Mouse (Mus musculus) NIH3T3 (cell line): ENCODE data around the gene Stk32c.

Experiments used
- DNase-seq: peaks from one replicate; pipeline ENCODE4 v3.0.0-alpha.2; 2012; ENCODE audit warnings: low read depth

Stk32c gene

DNA sequence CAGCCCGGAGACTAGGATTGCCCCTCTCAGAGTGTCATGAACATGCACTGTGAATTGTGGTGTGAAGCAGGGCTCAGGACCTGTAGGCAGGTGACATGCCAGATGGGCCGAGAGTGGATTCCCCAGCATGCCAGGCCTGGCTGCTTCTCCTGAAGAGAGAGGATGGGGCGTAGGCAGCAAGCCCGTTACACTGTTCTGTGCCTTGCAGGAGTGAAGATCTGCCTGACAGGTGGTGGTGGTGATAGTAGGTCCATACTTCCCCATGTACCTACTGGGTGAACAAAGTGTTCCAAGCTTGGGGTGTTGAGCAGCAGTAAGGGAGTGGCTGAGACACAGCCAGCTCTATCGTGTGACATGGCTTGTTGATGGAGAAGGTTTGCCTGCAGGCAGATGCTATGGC lies 120.0 kb downstream of the Stk32c start:
- no peak for DNase-seq

DNA sequence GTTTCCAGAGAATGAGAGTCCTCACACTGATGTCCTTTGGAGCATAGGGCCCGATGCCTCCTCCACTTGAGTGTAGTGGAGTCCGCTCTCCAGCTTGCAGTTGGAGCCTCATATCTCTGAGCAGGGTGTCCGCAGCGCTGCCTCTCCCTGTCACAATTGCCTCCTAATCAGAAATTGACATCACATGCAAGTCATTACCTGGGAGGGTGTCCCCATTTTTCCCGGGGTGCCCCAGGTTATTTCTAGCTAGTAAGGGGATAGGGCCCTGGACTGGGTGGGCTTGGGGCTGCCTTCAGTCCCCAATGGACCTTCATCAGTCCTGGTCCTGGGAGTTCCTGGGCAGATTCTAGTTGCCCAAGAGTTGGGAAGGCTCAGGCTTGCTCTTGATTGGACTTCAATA lies 120.4 kb downstream of the Stk32c start:
- no peak for DNase-seq

DNA sequence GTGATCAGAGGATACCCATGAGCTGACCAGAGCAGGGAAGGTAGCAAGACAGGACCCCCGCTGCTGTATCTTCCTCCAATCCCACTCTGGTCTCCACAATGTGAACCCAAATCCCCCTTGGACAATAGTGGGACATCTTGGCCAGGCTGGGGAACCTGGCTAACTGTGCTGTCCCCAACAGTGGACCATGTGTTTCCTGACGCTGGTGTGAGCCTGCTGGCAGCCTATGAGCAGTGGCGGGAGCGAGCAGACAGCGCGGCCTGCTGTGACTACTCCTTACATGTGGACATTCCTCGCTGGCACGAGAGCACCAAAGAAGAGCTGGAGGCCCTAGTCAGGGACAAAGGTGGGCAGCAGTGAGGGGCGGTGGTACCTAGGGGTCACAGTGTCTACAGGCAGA lies 121.4 kb downstream of the Stk32c start:
- no peak for DNase-seq

DNA sequence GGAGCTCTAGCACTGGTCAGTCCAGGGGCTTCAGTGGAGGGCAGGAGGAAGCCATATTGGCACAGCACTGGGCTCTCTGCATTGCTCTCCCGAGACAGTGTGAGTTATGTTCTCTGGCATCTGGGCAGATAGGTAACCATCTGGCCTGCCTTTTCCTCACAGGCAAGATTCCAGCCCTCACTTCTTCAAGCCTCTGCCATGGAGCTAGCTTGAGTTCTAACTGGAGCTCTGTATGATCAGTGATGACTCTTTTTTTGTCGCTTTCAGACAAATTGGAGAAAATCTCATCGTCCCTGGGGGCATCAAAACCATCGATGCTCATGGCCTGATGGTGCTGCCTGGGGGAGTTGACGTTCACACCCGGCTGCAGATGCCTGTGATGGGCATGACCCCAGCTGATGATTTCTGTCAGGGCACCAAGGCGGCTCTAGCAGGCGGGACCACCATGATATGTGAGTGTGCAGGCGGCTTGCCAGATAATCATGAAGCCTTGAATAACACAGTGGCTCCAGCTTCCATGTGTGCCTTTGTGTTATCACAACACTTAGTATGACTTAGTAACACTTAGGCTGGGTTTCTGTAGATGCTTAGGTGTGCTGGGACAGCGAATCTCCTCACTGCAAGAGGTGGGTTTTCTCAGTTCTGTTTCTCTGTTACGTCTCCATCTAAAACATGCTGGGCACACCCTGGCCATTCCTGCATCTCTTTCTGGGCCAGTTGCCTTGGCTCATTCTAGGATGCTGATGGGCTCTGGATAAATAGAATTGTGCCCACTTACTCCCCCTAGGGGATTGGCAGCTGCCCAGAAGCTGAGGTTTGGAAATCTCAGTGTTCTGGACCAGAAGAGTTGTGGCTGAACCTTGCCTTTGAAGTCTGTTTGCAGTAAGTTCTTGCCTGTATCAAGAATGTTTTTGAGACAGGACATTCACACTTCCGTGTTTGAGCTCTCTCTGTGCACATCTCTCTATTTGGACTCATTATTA lies 122.9 kb downstream of the Stk32c start:
- peak; percentile 19 for DNase-seq

DNA sequence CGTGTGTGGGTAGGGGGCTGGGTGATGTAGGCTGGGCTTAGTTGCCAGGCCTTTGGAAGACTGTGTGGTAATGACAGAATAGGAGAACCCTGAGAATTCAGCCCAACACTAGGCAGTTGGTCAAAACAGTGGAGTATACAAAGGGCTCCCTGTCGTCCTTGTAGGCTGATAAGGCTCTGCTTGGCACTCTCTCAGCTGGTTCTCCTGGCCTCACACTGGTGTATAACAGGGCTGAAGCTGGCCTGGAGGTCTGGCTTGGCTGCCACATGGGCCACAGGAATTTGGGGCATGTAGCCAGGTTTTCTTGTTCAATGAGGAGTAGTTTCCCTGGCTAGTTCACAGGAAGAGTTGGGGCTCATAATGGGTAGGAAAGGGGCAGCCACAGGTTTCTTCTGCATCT lies 125.3 kb downstream of the Stk32c start:
- DNase-seq, result peak; percentile 59

DNA sequence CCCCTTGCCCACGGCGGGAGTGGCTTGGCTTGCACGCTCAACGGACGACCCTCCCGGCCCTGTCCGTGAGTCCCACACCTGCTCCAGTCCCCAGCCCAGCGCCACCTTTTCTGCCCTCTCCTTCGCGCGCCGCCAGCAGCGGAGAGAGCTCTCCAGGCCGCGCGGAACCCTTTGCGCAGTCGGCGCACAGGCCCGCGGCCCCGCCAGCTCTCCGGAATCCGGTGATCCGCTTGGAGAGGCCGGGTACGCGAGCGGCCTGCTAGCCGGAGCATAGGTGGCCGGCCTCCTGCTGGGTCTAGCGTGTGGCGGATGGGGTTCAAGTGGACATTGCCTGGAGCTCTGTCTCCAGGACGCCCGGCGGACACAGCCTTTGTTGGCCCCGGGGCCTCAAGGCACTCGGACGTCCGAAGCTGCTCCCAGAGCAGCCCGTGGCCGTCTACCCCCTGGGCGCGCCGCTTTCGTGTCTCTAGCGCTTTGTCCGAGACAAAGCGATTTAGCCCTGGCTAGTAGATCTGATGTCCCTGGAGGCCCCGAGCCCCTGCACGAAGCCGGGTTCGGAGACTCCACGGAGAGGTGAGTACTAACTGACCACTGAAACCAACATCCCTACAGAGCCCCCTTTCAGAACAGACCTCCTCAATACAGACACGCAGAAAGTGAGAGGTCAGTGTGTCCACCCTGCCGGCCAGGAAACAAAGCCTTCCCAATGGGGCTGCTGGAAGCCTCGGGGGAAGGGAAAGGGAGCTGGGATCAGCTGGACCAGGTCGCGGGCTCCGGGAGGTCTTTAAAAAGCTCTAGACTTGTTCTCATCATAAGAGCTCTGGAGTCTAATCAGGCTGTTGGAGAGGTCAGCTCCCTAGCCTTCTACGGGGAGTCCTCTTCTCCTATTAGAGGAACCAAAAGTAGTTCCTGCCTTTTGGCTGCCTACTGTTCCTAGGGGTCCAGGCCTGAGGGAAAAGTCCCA lies 126.6 kb downstream of the Stk32c start:
- no peak for DNase-seq

DNA sequence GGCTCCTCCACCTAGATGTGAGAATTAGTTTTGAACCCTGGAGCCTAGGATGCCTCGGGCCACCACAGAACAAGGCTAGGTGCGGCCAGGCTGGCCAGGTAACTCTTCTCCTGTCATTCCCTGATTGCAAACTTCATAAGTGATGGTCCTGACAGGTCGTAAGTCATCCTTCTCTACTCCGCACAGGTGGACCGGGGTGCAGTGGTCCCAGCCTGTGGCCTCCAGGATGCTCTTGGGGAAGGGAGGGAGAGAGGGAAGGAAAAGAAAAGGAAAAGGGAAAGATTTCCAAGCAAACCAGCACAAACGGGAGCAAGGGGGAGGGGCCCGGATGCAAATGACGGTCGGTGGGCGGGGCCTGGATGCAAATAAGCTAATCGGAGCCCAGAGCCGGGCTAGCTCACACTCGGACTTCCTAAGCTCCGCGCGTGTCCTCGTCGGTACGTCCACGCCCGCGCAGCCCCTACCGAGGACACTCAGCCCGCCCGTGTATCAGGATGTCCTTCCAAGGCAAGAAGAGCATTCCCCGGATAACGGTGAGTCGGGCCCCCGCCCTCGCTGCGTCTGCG lies 127.4 kb downstream of the Stk32c start, which contains the start of gene Dpysl4:
TSS of gene Dpysl4 (plus strand) at position 373 of the 566 bp plus-strand sequence.
- DNase-seq, result no peak

DNA sequence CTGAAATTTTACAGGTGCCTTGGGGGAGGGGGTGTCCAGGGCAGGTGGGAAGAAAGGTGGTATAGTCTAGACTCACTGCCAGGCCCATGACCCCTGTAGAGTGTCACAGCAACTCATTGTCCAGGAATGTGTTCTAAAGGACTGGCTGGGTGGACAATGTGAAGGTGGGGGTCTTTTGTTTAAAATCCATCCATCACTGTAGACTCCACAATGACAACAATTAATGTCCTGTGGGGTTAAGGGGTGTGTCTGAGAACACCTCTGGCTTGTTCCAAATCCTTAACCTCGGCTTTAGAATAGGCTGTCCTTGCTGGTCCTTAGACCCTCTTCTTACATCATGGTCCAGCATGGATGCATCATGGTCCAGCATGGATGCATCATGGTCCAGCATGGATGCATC lies 128.8 kb downstream of the Stk32c start:
- no peak for DNase-seq

DNA sequence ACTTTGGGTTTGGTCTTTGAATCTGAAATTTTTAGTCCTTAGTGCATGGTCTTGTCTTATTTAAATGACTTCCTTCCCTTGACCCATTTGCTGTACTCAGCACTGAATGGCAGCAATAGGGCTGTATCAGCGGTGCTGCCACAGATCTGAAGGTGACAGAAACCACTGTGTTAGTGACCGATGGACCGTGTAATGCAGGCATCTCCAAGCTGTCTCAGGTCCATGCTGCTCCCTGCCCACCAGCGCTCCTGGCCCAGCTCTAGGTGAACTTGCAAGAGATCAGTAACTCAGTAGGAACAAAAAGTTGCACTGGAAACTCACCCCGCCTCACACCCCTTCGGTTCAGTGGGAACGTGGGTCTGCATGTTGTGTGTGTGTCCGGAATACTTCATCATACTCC lies 130.8 kb downstream of the Stk32c start:
- no peak for DNase-seq

DNA sequence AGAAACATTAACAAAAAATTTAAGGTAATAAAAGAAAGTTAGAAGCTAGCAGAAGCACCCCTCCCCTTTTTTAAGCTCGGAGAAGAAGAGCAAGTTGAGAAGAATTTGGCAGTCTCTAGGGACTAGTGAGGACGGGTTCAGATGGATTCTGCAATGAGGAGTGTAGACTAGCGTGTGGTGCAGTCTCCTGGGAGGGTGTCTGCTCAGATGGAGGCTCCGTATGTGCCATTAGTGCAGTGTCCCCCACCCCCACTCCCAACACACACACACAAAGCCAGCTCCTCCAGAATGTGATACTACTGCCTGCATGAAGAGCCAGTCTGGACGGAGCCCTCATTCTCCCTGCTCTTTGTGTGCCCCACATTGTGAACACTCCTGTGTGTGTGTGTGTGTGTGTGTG lies 131.9 kb downstream of the Stk32c start:
- no peak for DNase-seq

DNA sequence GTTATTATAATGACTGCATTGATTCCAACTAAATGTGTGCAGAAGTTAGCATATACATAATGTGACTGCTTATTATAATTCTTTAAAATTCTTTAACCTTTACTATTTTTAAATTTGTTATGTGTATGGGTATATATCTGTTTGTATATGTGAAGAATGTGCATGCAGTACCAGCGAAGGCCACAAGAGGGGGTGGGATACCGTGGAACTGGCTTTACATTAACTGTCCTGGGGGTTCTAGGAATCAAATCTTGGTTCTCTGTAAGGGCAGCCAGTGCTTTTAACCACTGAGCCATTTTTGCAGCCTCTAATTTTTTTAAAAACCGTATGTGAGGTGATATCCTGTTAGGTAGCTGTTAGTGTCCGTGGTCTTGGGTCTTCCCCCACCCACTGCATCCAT lies 132.4 kb downstream of the Stk32c start:
- no peak for DNase-seq

DNA sequence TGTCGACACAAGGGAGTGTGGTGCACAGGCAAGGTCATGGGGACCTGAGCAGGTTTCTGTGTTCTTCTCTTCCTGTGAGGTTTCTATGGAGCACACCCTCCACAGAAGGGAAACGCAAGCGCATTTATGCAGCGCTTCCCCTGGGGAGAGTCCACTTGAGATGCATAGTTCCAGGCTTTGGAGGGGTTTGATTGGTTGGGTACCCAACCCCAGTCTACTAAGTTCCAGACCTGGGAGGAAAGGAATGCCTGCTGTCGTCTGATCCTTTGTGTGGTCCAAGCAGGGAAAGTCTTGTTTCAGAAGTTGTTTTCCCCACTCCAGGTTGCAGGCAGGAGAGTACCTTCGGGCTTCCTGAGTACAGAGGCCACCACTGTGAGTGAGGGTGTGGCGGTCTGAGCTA lies 134.0 kb downstream of the Stk32c start:
- DNase-seq, result no peak

DNA sequence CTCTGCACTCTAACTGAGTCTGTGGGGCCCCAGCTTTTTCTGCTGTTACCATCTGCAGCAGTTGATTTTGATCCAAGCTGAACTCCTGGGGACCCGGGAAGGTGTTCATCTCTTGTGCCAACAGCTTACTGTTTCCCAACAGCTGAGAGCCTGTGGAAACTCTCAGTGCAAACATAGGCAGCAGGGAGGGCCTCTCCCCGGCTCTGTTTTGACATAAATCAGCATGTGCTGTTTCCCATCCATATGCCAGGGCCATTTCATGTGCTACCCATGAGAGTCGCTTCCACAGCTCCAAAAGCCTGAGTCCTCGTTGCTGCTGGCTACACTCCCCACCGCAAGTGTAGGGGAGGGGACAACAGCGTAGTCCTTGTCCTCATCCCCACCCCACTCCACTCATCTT lies 134.9 kb downstream of the Stk32c start:
- DNase-seq, result no peak

DNA sequence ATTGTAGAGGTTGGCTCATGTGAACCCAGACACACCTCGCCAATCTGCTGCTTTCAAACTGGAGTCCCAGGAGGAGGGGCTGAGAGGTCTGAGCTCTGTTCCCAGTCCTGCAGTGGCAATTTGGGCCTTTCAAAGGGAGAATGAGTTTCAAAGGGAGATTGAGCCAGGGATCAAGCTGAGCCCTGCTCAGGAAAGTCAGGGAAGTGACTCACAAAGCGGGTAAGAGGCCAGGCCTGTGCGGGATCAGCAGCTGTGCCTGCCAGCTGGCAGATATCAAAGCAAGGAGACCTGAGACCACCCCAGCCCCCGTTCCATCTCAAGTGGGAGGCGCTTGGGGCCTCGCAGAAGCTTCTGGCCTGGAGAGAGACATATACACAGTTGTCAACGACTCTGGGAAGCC lies 135.8 kb downstream of the Stk32c start:
- DNase-seq, result no peak

DNA sequence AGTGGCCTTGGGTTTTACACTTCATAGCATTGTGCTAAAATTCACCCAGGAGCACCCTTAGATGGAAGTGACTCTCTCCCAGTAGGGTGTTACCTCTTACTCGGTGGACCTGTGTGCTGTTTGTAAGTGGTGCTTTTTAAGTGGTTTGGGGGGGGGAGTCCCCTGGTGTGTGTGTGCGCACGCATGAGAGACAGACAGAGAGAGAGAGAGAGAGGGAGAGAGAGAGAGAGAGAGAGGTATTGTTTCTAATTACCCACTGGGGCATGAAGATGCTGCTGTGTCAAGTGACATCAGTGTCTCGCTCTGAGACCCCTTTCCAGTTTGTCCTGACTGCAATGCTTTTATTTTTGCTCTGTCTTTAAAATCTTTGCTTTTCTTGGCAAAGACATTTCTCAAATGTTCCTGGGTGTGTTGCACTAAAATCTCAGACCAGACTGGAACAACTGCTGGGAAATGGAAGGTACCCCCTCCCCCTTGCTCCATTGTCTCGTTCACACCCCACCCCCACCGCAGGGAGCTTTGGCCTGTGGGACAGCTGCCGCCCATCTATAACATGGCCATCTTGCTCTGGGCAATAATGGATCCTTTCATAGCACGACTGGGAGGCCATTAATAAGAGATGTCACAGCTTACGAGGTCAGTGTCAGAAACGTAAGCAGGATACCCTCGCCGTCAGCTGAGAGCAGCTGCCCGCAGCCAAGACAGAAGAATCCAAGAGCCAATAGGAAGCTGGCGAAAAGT lies 137.9 kb downstream of the Stk32c start:
- DNase-seq, result no peak

DNA sequence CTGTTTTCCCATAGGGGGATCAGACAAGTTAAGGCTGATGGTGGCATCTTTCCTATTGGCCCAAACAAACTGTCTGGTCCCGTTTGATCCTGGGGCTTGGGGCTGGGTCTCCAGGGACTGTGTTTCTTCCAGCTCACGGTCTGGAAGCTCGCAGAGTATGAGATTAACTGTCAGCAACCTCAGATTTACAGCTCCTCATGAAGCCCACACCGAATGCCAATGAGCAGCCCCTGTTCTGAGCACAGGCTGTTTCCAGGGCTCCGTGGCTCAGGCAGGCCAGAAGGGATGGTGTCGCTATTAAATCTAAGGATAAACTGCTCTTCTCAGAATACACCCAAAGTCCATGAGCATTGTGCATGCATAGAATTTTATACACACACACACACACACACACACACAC lies 138.9 kb downstream of the Stk32c start:
- DNase-seq, result no peak

DNA sequence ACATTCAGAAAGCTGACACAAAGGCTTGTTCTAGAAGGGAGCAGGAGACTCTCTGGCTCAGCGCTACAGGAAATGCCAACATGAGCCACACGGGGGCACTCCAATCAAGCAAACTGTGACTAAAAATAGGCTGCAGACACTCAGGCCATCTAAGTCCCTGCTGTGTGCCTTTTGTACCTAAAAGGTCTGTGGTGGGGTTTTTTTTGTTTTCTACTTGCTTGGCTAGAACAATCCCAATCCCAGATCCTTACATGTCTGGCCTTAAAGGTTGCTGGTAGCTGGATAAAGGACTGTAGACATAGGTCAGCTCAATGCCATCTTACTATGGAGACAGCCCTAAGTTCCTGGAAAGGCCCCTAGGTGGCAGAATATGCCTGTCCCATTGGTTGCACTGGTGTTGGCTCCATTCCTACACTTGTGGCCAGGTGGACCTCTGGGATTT lies 144.9 kb downstream of the Stk32c start:
- peak; percentile 75 for DNase-seq

DNA sequence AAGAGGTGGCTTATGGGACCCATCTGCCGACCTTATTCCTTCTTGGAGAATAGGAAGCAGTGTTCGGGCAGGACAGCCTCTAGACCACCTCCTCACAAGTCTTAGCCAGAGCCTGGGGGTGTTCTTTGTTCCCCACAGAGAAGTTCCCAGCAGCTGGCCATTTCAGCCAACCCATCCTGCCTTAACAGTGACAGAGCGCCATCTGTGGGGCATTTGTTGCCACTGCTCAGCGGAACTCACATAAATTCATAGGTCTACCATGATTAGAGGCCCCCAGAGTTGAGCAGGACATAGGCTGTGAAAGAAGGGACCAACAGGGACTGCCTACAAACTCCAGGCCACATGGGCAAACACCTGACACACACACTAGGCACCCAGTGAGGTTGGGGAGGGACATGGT lies 149.7 kb downstream of the Stk32c start:
- DNase-seq, result peak; percentile 9
